Mouse (Mus musculus): Measurements from ENCODE around the gene Gipc2. TPM values are rescaled to one million over a fixed set of nuclear protein-coding genes. Genes with fewer than 3 reads are reported as not detected.

Gipc2 gene
- polyA plus RNA-seq, 1 experiment from 2014 or later: 12.3 TPM

DNA sequence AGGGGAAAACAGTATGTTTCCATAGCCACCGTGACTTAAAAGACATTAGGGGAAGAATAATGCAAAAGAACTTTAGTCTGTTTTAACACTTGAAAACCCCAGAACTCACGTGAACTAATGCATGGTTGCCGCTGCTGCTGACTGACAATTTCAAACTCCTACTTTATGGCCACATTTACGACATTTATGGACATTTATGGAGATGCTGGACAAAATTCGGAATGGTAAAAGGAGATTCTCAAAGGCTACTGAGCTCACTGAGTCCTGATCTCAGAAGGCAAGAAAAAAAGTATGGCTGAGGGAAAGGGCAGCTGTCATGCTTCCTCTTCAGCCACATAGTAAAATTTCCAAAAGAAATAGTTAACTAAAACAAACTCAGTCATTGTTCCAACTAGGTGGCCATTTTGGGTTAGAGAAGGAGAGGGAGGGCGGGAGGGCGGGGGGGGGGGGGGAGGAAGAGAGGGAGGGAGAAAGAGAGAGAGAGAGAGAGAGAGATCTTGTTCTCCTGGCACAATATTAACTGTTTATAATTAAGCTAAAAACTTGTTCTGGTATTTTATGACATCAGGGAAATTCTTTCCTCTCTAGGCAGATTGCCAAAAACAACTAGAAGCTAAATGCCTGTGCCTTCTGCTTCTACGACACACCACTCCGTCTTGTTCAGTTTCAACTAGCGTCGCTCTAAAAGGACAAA lies 26.4 kb upstream of the Gipc2 start:
- Histone ChIP-seq H3K9ac (ENCODE audit: low read length) (peak overlapping the region; percentile 63), H3K4me3 (ENCODE audit: low read length) (peak overlapping the region; percentile 53)
- peak; percentile 29; the same call in 1 of the 2 replicates for ATAC-seq (ENCODE audit: low read depth)

DNA sequence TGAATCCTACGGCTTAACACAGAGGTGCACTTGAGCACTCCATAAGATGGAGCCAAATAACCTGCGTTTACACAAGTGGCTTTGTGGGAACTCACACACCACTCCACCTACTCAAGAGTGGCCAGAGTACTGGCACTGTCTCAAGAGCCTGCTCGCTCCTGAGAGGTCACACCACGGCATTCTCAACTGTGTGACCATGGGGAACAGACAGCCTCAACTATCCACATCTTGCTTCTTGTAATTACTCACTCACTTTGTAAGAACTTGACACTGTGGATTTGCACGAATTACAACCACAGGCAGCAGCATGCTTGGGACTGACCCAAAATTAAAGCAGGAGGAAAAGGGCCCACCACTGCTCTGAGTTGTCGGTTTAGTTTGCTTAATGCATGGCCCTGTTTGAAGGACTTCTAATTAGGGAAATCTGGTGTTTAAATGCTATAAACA lies 25.8 kb upstream of the Gipc2 start:
- Histone ChIP-seq H3K27me3 (ENCODE audit: control insufficient read depth, insufficient read depth, low read depth, low read length) (no peaks in the 10 kb centered on the region), H3K4me1 (replicated peaks; ENCODE audit: control insufficient read depth, insufficient read depth, low read length) (peaks cover 18% of the 10 kb centered on the region), H3K9me3 (ENCODE audit: control insufficient read depth, low read length) (no peaks in the 10 kb centered on the region), H3K9ac (ENCODE audit: low read length) (peak overlapping the region; percentile 63), H3K4me2 (ENCODE audit: low read depth, low read length) (peak overlapping the region; percentile 60), H3K27ac (ENCODE audit: low read length) (peak overlapping the region; percentile 91), H3K36me3 (ENCODE audit: control insufficient read depth, insufficient read depth, low read length) (no peaks in the 10 kb centered on the region), H3K4me3 (ENCODE audit: low read length) (peak overlapping the region; percentile 53)
- WGBS: 10% methylated on average over 6 of the region's 6 CpGs
- peak; percentile 87 for ATAC-seq (ENCODE audit: low read depth)

More for the DNA sequence above, 26.4 kb upstream of the Gipc2 start:
- Histone ChIP-seq H3K27me3 (ENCODE audit: control insufficient read depth, insufficient read depth, low read depth, low read length) (no peaks in the 10 kb centered on the region), H3K9me3 (ENCODE audit: control insufficient read depth, low read length) (no peaks in the 10 kb centered on the region), H3K4me2 (ENCODE audit: low read depth, low read length) (peak overlapping the region; percentile 60), H3K4me1 (replicated peaks; ENCODE audit: control insufficient read depth, insufficient read depth, low read length) (peaks cover 18% of the 10 kb centered on the region), H3K36me3 (ENCODE audit: control insufficient read depth, insufficient read depth, low read length) (no peaks in the 10 kb centered on the region), H3K27ac (ENCODE audit: low read length) (peak overlapping the region; percentile 91)
- WGBS: 4% methylated on average over 9 of the region's 11 CpGs

DNA sequence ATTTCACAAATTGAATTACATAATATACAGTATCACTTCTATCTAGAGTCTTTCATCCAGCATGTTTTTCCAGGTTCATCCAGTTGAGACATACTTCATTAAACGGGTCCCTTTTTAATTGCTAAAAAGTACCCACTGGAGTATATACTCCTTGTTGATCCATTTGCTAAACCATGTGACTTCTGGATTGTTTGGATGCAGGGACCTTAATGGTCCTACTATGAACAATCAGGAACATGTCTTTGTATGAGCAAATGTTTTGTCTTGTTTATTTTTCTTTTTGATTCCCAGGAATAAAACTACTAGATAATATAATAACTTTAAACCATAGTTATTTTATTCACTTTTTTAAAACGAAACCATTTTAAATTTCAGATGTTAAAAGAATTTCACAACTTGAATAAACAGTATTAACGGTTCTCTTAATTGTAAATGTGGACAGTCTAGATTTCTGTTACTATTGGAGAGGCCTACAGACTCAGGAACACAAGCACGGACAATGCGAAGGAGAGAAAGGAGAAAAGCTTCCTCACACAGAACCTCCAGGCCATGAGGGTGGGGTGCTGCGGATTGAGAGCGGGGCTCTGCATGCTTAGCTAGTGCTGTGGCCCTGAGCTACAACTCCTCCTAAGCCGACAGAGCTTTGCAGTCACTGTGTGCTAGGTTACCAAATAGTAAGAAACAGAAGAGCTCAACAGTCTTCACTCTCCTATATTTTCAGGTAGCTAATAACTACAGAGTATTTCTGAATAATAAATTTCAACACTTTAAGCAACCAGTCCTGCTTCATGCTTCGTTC lies 24.8 kb upstream of the Gipc2 start:
- peak overlapping the region; percentile 67 for H3K9ac ChIP-seq (ENCODE audit: low read length)

DNA sequence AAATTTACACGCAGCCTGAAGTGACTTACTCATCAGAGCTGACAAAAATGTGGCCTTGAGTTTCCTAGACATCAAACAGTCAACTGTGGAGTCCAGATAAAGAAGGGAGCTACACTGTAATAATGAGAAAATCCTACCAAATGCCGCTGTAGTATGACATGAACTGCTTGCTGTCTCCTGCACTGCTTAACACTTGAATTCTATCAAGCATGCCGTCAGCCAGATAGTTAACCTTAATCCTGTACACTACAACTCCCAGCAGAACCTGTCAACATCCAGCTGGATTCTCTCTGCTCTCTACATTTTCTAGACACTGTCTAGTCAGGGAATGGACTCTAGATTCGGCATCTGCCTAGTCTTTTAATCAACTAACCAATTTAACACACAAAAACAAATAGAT lies 23.3 kb upstream of the Gipc2 start:
- Histone ChIP-seq H3K36me3 (ENCODE audit: control insufficient read depth, insufficient read depth, low read length) (peaks cover 9% of the 10 kb centered on the region; the same call in 1 of the 2 replicates), H3K4me3 (ENCODE audit: low read length) (peak overlapping the region; percentile 22), H3K4me1 (replicated peaks; ENCODE audit: control insufficient read depth, insufficient read depth, low read length) (peaks cover 24% of the 10 kb centered on the region), H3K9me3 (ENCODE audit: control insufficient read depth, low read length) (no peaks in the 10 kb centered on the region), H3K9ac (ENCODE audit: low read length) (peak overlapping the region; percentile 46), H3K27me3 (ENCODE audit: control insufficient read depth, insufficient read depth, low read depth, low read length) (no peaks in the 10 kb centered on the region), H3K27ac (ENCODE audit: low read length) (peak overlapping the region; percentile 62), H3K4me2 (ENCODE audit: low read depth, low read length) (peak overlapping the region; percentile 36; the same call in 1 of the 2 replicates)
- no peak for ATAC-seq (ENCODE audit: low read depth)
- WGBS: 29% methylated on average over 4 of the region's 4 CpGs

More for the DNA sequence above, 24.8 kb upstream of the Gipc2 start:
- peaks cover 24% of the 10 kb centered on the region for H3K4me1 ChIP-seq (replicated peaks; ENCODE audit: control insufficient read depth, insufficient read depth, low read length)
- no peak for ATAC-seq (ENCODE audit: low read depth)
- no peaks in the 10 kb centered on the region for H3K9me3 ChIP-seq (ENCODE audit: control insufficient read depth, low read length)
- no peaks in the 10 kb centered on the region for H3K27me3 ChIP-seq (ENCODE audit: control insufficient read depth, insufficient read depth, low read depth, low read length)
- peak overlapping the region; percentile 70 for H3K4me2 ChIP-seq (ENCODE audit: low read depth, low read length)
- 0 out of 2 replicates have a peak, but pooled peaks cover 5% of the 10 kb centered on the region for H3K36me3 ChIP-seq (ENCODE audit: control insufficient read depth, insufficient read depth, low read length)
- WGBS: 52% methylated on average over 9 of the region's 9 CpGs
- H3K4me3 ChIP-seq (ENCODE audit: low read length): peak overlapping the region; percentile 49
- H3K27ac ChIP-seq (ENCODE audit: low read length): peak overlapping the region; percentile 80

DNA sequence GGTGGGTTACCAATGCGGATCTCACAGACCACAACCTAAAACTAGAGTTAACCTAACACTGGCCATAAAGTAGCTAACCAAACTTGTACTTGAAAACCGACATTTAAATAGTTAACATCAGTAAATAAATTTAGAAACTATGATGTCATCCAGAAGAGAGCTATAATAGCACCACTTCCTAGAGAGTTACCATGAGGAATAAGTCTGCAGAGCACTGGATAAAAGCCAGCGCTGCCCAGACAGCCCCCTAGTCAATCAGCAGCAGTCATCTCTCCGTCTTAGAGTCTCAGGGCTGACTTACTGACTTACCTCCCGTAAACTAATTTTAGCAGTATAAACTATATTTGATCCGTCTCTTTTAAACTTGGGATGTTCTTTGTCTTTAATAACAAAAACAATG lies 20.1 kb upstream of the Gipc2 start:
- ATAC-seq (ENCODE audit: low read depth): 0 out of 2 replicates have a peak, but pooled peaks have one; percentile 31
- no peaks in the 10 kb centered on the region for H3K27me3 ChIP-seq (ENCODE audit: control insufficient read depth, insufficient read depth, low read depth, low read length)
- H3K9me3 ChIP-seq (ENCODE audit: control insufficient read depth, low read length): no peaks in the 10 kb centered on the region
- no peak overlapping the region for H3K27ac ChIP-seq (ENCODE audit: low read length)
- no peak overlapping the region for H3K4me2 ChIP-seq (ENCODE audit: low read depth, low read length)
- no peak overlapping the region for H3K4me3 ChIP-seq (ENCODE audit: low read length)
- peaks cover 22% of the 10 kb centered on the region for H3K4me1 ChIP-seq (replicated peaks; ENCODE audit: control insufficient read depth, insufficient read depth, low read length)
- 53% methylated on average over 6 of the region's 6 CpGs for WGBS
- no peak overlapping the region for H3K9ac ChIP-seq (ENCODE audit: low read length)
- peaks cover 13% of the 10 kb centered on the region for H3K36me3 ChIP-seq (ENCODE audit: control insufficient read depth, insufficient read depth, low read length)

DNA sequence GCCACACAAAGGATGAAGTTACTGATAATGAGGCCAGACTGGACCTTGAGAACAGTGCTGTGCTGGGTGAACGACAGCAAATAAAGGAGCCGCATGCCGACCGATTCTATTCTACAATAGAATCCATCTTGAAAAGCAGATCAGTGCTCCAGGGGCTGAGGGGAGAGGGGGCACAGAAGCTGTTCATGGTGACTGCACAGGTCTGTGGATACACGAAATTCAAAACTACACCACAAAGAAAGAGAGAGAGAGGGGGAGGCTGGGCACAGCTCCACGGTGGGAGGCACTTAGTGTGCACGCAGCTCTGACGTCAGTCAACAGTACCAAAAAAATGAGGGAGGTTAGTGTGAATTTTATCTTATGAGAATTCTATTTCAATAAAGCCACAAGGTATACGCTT lies 17.5 kb upstream of the Gipc2 start:
- ATAC-seq (ENCODE audit: low read depth): no peak
- no peak overlapping the region for H3K27ac ChIP-seq (ENCODE audit: low read length)
- 84% methylated on average over 9 of the region's 9 CpGs for WGBS
- H3K27me3 ChIP-seq (ENCODE audit: control insufficient read depth, insufficient read depth, low read depth, low read length): no peaks in the 10 kb centered on the region
- H3K36me3 ChIP-seq (ENCODE audit: control insufficient read depth, insufficient read depth, low read length): peaks cover 19% of the 10 kb centered on the region
- H3K4me1 ChIP-seq (replicated peaks; ENCODE audit: control insufficient read depth, insufficient read depth, low read length): peaks cover 6% of the 10 kb centered on the region; the same call in 1 of the 2 replicates
- no peaks in the 10 kb centered on the region for H3K9me3 ChIP-seq (ENCODE audit: control insufficient read depth, low read length)
- H3K4me2 ChIP-seq (ENCODE audit: low read depth, low read length): no peak overlapping the region
- no peak overlapping the region for H3K9ac ChIP-seq (ENCODE audit: low read length)
- no peak overlapping the region for H3K4me3 ChIP-seq (ENCODE audit: low read length)

DNA sequence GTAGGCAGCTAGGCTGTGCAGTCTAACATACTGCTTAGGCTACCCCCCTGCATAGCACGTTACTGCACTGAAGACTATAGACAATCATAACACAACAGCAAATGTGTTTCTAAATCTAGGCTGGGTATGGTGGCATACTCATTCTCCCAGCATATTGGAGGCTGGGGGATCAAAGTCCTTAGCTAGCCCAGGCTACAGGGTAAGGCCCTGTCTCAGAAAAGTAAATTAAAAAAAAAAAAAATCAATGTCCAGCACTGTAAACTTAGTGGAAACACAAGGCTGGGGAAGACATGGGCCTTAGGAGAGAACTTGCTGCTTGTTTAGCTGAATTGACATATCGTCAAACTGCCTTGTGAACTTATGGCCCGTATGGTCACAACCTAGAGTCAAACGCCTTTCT lies 14.6 kb upstream of the Gipc2 start:
- H3K27me3 ChIP-seq (ENCODE audit: control insufficient read depth, insufficient read depth, low read depth, low read length): no peaks in the 10 kb centered on the region
- ATAC-seq (ENCODE audit: low read depth): no peak
- H3K4me2 ChIP-seq (ENCODE audit: low read depth, low read length): no peak overlapping the region
- no peaks in the 10 kb centered on the region for H3K4me1 ChIP-seq (replicated peaks; ENCODE audit: control insufficient read depth, insufficient read depth, low read length)
- H3K9me3 ChIP-seq (ENCODE audit: control insufficient read depth, low read length): no peaks in the 10 kb centered on the region
- no peak overlapping the region for H3K9ac ChIP-seq (ENCODE audit: low read length)
- WGBS: 82% methylated on average over 4 of the region's 4 CpGs
- H3K4me3 ChIP-seq (ENCODE audit: low read length): no peak overlapping the region
- peaks cover 14% of the 10 kb centered on the region for H3K36me3 ChIP-seq (ENCODE audit: control insufficient read depth, insufficient read depth, low read length)
- no peak overlapping the region for H3K27ac ChIP-seq (ENCODE audit: low read length)

DNA sequence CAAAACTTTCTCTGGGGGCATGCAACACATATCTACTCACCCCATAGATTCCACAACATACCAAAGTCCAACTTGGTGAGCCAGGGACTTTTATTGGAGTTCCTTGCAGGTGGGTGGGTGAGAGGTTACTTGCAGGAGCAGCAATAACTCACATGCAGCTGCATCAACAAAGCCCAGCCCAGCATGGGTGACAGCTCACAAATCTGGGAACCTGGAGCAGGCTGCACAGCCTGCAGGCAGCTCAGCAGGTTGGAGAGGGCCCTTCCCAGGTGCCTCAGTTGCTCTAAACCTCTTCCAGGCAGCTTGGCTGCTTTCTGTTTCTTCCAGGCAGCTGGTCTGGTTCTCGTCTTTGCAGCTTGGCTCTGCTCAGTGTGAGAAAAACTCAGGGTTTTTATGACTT lies 13.3 kb upstream of the Gipc2 start:
- ATAC-seq (ENCODE audit: low read depth): no peak
- H3K4me1 ChIP-seq (replicated peaks; ENCODE audit: control insufficient read depth, insufficient read depth, low read length): 0 out of 2 replicates have a peak, but pooled peaks cover 2% of the 10 kb centered on the region
- no peak overlapping the region for H3K27ac ChIP-seq (ENCODE audit: low read length)
- WGBS: 57% methylated on average over 1 of the region's 1 CpGs
- no peaks in the 10 kb centered on the region for H3K27me3 ChIP-seq (ENCODE audit: control insufficient read depth, insufficient read depth, low read depth, low read length)
- peaks cover 10% of the 10 kb centered on the region for H3K36me3 ChIP-seq (ENCODE audit: control insufficient read depth, insufficient read depth, low read length)
- H3K9ac ChIP-seq (ENCODE audit: low read length): no peak overlapping the region
- H3K4me3 ChIP-seq (ENCODE audit: low read length): no peak overlapping the region
- H3K4me2 ChIP-seq (ENCODE audit: low read depth, low read length): no peak overlapping the region
- H3K9me3 ChIP-seq (ENCODE audit: control insufficient read depth, low read length): no peaks in the 10 kb centered on the region

DNA sequence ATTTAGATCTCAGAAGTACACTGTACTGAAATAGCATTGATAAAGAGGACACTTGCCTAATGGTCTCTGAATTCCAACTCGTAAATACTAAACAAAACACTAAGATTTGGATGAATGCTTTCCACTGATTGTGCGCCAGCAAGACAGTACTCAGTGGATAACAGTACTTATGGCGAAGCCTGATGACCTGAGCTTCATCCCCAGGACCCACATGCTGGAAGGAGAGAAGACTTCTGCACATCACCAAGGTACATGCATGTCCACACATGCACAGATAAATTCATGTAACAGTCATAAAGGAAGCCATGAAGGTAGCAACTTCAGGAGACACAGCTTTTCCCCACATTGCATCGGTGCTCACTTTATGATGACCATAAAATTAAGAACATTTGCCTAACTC lies 12.8 kb upstream of the Gipc2 start:
- 0 out of 2 replicates have a peak, but pooled peaks cover 2% of the 10 kb centered on the region for H3K4me1 ChIP-seq (replicated peaks; ENCODE audit: control insufficient read depth, insufficient read depth, low read length)
- no peak overlapping the region for H3K9ac ChIP-seq (ENCODE audit: low read length)
- H3K4me3 ChIP-seq (ENCODE audit: low read length): no peak overlapping the region
- H3K4me2 ChIP-seq (ENCODE audit: low read depth, low read length): no peak overlapping the region
- H3K27ac ChIP-seq (ENCODE audit: low read length): no peak overlapping the region
- H3K27me3 ChIP-seq (ENCODE audit: control insufficient read depth, insufficient read depth, low read depth, low read length): no peaks in the 10 kb centered on the region
- WGBS: 84% methylated on average over 4 of the region's 4 CpGs
- no peaks in the 10 kb centered on the region for H3K9me3 ChIP-seq (ENCODE audit: control insufficient read depth, low read length)
- peaks cover 10% of the 10 kb centered on the region for H3K36me3 ChIP-seq (ENCODE audit: control insufficient read depth, insufficient read depth, low read length)
- no peak for ATAC-seq (ENCODE audit: low read depth)

All from lung, embryonic 16.5 days (tissue).